Comparison of ENCODE assay signal across 26 mouse cellular contexts in the genomic region with DNA sequence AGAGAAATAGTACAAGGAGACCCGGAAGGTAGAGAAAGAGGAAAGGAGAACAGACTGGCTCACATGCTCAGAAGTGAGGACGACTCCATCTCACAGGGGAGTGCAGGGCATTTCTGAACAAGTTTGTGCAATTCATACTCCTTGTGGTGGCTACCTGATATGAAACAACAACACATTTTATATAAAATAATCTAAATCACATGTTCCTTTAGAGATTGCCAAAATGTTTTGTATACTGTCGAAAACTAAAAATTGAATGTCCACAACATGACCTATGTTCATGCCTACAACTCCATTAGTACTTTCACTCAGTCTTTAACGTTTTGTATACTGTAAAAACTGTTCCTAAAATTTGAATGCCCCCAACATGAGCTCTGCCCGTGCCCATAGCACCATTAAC. TPM values are rescaled to one million over a fixed set of nuclear protein-coding genes. Genes with fewer than 3 reads are reported as not detected.
"Had no signal": no experiment of that assay in that cellular context is flagged by ENCODE, and none has a peak within 500 bp of the region (broad histone marks: within the 10 kb centered on the region; RNA-seq: fewer than 3 reads in every experiment).

No protein-coding gene starts in this region.

- H3K27me3 ChIP-seq: forebrain, embryonic 13.5 days had no signal

- H3K9ac ChIP-seq: embryonic facial prominence, embryonic 12.5 days; embryonic facial prominence, embryonic 13.5 days; embryonic facial prominence, embryonic 15.5 days; forebrain, embryonic 12.5 days; forebrain, embryonic 13.5 days; forebrain, embryonic 15.5 days; forebrain, postnatal 0 days had no signal

- H3K27ac ChIP-seq: embryonic facial prominence, embryonic 10.5 days; embryonic facial prominence, embryonic 12.5 days; embryonic facial prominence, embryonic 13.5 days; embryonic facial prominence, embryonic 15.5 days; forebrain, embryonic 10.5 days; forebrain, embryonic 12.5 days; forebrain, embryonic 13.5 days; forebrain, embryonic 15.5 days; gastrocnemius, adult 2 months; heart, adult 2 months had no signal

- H3K4me1 ChIP-seq: embryonic facial prominence, embryonic 10.5 days; embryonic facial prominence, embryonic 12.5 days; embryonic facial prominence, embryonic 13.5 days; embryonic facial prominence, embryonic 15.5 days; forebrain, embryonic 10.5 days; forebrain, embryonic 12.5 days; forebrain, embryonic 13.5 days; forebrain, embryonic 15.5 days had no signal

- H3K4me3 ChIP-seq: embryonic facial prominence, embryonic 10.5 days; embryonic facial prominence, embryonic 12.5 days; embryonic facial prominence, embryonic 13.5 days; embryonic facial prominence, embryonic 15.5 days; erythroblast, embryonic 14.5 days; forebrain, embryonic 10.5 days; forebrain, embryonic 12.5 days; forebrain, embryonic 13.5 days; forebrain, embryonic 15.5 days; gastrocnemius, adult 2 months; heart, adult 2 months had no signal

- H3K36me3 ChIP-seq: embryonic facial prominence, embryonic 10.5 days; embryonic facial prominence, embryonic 12.5 days; embryonic facial prominence, embryonic 13.5 days; embryonic facial prominence, embryonic 15.5 days; forebrain, embryonic 10.5 days; forebrain, embryonic 12.5 days; forebrain, embryonic 15.5 days had no signal

- DNase-seq: cerebellum, adult 9-10 months; cerebellum, adult 9-11 months; cerebellum, postnatal 10 days; cerebellum, postnatal 14 days; cerebellum, postnatal 25 days; cerebellum, postnatal 36 days; embryo, embryonic 11 days; forebrain, postnatal 0 days; gastrocnemius, adult 2 months; gastrocnemius, postnatal 10 days; gastrocnemius, postnatal 14 days; gastrocnemius, postnatal 25 days; gastrocnemius, postnatal 36 days; heart, adult 11 months; heart, adult 18-20 months; heart, adult 2 months had no signal

- H3K4me2 ChIP-seq: embryonic facial prominence, embryonic 12.5 days; embryonic facial prominence, embryonic 13.5 days; embryonic facial prominence, embryonic 15.5 days; forebrain, embryonic 12.5 days; forebrain, embryonic 13.5 days; forebrain, embryonic 15.5 days had no signal

- H3K9me3 ChIP-seq: embryonic facial prominence, embryonic 10.5 days; embryonic facial prominence, embryonic 12.5 days; embryonic facial prominence, embryonic 13.5 days; embryonic facial prominence, embryonic 15.5 days; forebrain, embryonic 10.5 days; forebrain, embryonic 12.5 days; forebrain, embryonic 13.5 days; forebrain, embryonic 15.5 days had no signal

RNA-seq across cellular contexts. Expression of a gene that starts 7.9 kb away (rescaled TPM):
- polyA plus RNA-seq: embryonic facial prominence, embryonic 11.5 days; erythroblast, embryonic 14.5 days; forebrain, embryonic 10.5 days had no signal
